Mouse (Mus musculus): ENCODE results near the gene Tmem254c.
"Not testable (repeated sequence)": the region's sequence is repeated elsewhere in the genome, so short reads cannot be mapped to it uniquely, and the experiment has no call there.

DNA sequence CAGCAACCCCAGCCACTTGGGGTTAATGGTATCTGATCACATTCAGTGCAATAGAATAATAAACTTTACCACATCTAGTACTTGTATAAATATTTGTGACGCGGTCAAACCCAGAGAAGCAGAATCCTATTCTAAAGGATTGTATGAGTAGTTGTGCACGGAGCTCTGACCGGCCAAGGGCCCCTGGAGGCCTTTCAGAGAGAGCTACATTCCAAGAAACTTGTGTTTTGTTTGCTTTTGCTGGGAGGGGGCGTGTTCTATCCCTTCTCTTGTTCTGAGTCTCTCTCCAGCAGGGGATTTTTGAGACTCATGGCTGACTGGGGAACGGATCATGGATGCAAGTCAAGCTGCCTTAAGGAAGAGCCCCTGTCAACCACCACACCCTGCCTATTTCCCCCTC, 31.7 kb downstream of the Tmem254c start:
- TF ChIP-seq TAL1, GATA1 (IDR thresholded peaks at IDR 0.05; ENCODE audit: low read length): not testable (repeated sequence)

Measured in erythroblast, embryonic 14.5 days (primary cell).